Mouse (Mus musculus) testis, adult 2 months (tissue): ENCODE data around the gene Myg1.

ENCODE experiments used
- CTCF ChIP-seq: fragments of 200-500 bp; IDR thresholded peaks from 2 replicates; pipeline ENCODE4 v1.5.1; 2012; ENCODE audit warnings: low read depth, mild to moderate bottlenecking, inconsistent platforms, low read length, moderate library complexity; ENCODE audit not compliant: control insufficient read depth, insufficient read depth, insufficient replicate concordance
- POLR2A ChIP-seq: fragments of 200-500 bp; IDR thresholded peaks from 2 replicates; pipeline ENCODE4 v1.6.1; 2012; ENCODE audit warnings: low read depth, mild to moderate bottlenecking, inconsistent platforms, low read length, moderate library complexity; ENCODE audit not compliant: control insufficient read depth

DNA sequence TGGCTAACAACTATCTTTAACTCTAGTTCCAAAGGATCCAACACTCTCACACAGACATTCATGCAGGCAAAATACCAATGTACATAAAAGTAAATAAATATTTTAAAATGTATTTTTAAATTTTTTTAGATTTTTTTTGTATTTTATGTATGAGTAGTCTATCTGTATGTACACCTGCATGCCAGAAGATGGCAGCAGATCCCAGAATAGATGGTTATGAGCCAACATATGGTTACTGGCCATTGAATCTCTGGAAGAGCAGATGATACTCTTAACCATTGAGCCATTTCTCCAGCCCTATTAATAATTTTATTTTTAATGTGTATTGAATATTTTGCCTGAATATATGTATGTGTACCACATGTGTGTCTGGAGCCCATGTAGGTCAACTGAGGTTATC lies 44.1 kb upstream of the Myg1 start:
- TF ChIP-seq CTCF (no peak), POLR2A (no peak)
